Mouse (Mus musculus): ENCODE data around the gene Acad12.
"Not testable (repeated sequence)": the region's sequence is repeated elsewhere in the genome, so short reads cannot be mapped to it uniquely, and the experiment has no call there.

Gene Acad12

GRCm38 (mm10) chr5:121612036-121612435 is 6.7 kb downstream of the Acad12 start:
- DNase-seq (ENCODE audit: low read depth), result no peak

- DNase-seq (ENCODE audit: low read depth), result not testable (repeated sequence)
Observed at GRCm38 (mm10) chr5:121609556-121610135, 9.1 kb downstream of the Acad12 start.

DNA sequence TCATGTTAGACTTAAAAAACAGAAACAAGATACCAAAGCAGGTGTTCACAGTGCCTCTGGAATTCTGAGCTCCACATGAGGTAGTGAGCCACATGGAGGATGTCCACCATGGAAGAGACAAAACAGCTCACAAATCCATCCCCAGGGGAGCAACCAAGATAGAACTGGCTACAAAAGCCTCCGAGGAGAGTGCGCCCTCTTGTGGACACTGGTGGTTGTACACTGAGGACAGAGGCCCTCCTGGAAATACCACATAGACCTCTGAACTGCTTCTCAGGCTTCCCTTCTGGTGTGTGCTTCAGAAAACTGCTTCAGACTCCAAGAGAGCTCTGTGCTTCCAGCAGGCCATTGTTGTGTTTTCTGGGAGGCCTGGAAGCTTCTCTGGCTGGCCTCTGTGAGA is 12.6 kb downstream of the Acad12 start:
- no peak for DNase-seq (ENCODE audit: low read depth)

DNA sequence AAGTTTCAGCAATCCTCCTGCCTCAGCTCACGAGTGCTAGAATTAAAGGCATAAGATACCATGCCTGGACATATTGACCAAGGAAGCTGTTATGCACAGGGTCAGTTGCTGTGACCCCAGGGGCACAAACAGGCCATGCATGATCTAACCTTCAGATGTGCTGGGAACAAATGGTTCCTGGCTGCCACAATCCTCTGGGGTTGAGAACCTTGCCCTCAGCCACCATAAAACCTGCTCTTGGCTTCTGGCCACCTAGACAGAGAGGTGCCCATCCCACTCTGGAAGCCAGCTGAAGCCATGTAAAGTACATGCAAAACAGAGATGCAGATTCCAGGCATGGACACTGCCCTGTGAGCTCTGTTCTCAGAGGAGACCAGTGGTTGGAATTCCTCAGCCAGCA is 14.9 kb downstream of the Acad12 start:
- not testable (repeated sequence) for DNase-seq (ENCODE audit: low read depth)

DNA sequence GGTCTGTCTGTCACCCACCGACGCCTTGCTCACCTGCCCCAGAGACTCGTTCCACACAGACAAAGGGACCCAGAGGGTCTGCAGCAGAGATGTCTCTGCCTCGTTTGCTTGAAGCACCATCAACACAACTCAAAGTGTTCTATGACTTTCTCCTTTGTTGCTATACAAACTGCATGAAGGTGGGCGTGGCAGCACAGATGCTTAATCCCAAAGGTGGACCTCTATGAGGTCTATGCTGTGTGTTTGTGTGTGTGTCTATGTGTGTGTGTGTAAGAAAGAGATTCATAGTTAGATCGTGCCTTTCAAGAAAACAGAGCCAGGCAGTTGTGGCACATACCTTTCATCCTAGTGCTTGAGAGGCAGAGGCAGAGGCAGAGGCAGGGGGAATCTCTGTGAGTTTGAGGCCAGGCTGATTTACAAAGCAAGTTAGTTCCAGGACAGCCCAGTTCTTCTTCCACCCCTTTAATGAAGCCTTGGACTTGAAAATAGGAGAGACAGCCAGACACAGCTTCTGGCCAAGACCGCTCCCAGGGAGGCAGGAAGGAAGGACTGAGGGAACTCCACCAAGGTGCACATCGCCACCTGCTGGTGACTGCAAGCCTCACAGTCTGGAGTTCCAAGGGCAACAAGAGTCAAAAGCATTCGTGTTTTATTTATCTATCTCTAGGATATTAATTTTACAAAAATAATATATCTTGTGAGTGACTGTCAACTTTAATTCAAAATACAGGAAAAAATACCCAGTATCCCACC is 17.0 kb downstream of the Acad12 start:
- no peak for DNase-seq (ENCODE audit: low read depth)

DNA sequence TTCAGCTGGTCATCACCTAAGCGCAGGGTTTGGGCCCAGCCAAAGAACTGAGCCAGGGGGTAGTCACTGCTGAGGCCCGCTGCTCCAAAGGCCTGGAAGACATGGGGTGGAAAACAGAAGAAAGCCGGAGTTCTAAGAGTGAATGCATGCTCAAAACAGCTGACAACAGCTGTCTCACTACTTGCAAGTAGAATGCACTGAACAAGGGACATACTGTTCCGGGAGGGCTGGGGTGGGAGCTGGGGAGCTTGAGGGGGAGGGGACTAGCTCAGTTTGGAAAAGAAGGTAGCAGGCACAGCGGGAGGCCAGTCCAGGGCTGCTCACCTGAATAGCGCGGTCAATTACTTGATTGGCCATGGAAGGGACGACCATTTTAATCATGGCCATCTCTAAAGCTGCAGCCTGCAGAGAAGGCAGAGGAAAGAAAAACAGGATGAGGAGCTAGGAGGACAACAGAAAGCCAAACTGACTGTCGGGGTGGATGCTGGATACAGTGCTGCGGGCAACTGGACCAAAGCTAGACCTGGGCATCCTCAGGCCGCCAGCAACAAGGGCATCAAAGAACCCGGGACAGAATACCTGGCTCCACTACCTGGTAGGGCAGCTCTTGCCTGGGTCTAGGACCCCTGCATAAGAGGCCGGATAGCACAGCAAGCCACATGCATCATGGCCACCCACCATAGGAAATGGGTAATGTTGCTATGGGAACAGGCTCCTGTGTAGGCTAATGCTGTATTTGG is 19.7 kb downstream of the Acad12 start:
- no peak for DNase-seq (ENCODE audit: low read depth)

DNA sequence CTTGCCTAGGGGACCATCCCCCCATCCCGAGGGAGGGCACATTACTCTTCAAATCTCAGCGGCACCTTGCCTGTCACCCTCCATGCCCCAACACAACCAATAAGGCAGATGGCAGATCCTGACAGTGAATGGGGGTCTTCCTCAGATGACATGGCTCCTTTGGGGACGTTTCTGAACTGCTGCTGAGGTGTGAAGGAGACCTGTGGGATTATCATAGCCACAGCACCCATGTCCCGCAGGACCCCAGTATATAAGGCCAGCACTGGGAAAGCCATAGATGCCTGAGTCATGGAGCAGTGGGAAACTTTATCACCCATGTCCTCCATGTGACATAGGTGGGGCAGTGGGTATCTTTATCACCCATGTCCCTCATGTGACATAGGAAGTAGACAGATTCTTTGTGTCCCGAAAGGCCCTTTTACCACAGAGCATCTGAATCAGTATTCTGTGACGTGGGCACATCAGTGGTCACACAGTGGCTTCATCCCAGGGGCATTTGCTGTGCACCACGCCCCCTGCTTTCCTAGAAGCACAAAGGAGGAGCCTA is 20.7 kb downstream of the Acad12 start:
- no peak for DNase-seq (ENCODE audit: low read depth)

DNA sequence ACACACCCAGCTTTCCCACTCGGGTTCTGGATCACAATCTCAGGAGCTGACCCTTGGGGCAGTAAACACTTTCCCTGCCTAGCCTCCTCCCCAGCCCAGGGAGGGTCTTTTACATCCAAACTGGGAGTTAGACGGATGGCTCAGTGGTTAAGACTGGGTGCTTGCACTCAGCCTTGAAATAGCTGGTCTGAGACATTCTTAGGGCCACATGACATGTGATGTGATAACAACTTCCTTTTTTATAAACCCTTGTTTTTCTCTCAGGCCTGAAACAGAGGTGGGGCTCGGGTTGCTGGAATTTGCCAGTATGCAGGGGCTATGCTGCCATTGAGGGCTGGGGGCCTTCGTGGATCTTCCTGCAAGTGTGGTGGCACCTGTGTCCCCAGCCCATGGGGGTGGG is 21.4 kb downstream of the Acad12 start:
- no peak for DNase-seq (ENCODE audit: low read depth)

DNA sequence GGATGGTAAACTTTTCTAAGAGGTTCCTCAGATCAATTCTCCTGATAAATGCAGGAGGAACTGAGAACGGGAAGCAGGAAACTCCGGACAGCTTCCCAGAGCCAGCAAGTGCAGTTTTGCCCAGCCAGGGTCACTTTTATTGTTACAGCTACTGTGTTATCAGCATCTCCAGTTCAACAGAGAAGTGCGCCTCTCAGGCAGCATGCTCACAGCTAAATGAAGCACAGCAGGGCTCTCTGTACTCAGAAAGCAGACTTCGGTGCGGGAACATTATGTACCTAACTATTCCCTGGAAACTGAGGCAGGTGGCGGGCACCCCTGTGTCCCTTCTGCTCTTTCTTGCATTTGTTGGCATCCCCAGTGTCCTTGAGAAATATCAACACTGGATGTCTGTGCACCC is 22.5 kb downstream of the Acad12 start:
- DNase-seq (ENCODE audit: low read depth), result no peak

GRCm38 (mm10) chr5:121595758-121596157 is 23.0 kb downstream of the Acad12 start:
- no peak for DNase-seq (ENCODE audit: low read depth)

- no peak for DNase-seq (ENCODE audit: low read depth)
Observed at GRCm38 (mm10) chr5:121594714-121595313, 23.9 kb downstream of the Acad12 start.

GRCm38 (mm10) chr5:121593451-121594401 is 25.0 kb downstream of the Acad12 start, which contains the start of gene Aldh2:
Gene Aldh2 (minus strand): TSS chr5:121593824.
- peak; percentile 84 for DNase-seq (ENCODE audit: low read depth)

GRCm38 (mm10) chr5:121592816-121593407 is 25.8 kb downstream of the Acad12 start:
- DNase-seq (ENCODE audit: low read depth), result no peak

GRCm38 (mm10) chr5:121592064-121592815 is 26.5 kb downstream of the Acad12 start:
- no peak for DNase-seq (ENCODE audit: low read depth)

- no peak for DNase-seq (ENCODE audit: low read depth)
Observed at GRCm38 (mm10) chr5:121591417-121592063, 27.2 kb downstream of the Acad12 start.

GRCm38 (mm10) chr5:121589928-121590327 is 28.8 kb downstream of the Acad12 start:
- DNase-seq (ENCODE audit: low read depth), result no peak

DNA sequence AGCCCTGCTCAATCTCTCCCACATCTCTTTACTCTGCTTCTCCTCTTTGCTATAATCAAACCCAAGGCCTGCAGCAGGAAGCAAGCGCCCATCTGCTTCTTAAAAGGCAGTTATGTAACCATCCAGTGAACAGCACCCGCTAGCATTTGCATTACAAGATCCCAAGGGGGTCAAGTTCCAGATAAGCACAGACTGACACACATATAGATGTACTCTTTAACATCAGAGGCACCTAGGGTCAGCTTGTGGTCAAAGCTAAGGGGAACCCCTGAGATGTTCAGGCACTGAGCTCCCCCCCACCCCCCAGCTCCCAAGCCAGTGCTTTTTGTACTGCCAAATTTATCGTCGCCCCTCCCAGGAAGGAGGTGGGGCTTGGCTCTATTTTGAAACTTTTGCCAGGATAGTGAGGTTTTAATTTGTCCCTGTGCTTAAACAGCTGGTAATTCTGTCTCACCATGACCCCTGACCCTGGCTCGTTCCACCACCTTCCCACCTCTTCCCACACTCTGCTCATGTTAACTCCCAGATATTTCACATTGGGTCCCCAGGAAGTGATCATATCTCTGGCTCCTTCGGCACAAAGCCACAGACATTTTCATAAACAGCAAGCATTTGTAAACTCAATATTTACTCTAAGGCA is 32.2 kb downstream of the Acad12 start:
- peak; percentile 48 for DNase-seq (ENCODE audit: low read depth)

- DNase-seq (ENCODE audit: low read depth), result no peak
Observed at GRCm38 (mm10) chr5:121585699-121586098, 33.0 kb downstream of the Acad12 start.

DNA sequence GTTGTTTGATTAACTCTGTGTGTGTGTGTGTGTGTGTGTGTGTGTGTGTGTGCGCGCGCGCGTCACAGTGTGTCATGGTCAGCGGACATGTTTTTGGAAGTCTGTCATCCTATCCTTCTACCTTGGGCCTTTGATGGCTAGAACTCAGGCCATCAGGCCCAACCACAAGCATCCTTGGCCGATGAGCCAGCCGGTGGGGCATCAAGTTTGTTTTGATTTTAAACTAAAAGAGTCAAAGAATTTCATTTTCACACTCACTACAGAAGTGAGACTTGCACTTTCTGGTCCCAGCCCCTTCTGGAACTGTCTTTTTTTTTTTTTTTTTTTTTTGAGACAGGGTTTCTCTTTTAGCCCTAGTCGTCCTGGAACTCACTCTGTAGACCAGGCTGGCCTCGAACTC is 33.7 kb downstream of the Acad12 start:
- DNase-seq (ENCODE audit: low read depth), result no peak

Measured in c-Kit-positive CD71-negative TER-119-negative erythroid progenitor cells, embryonic 14.5 days (primary cell).